Mouse (Mus musculus) forebrain, embryonic 12.5 days (tissue): ENCODE measurements at regions not wholly inside any gene's neighbourhood (a gene's known extent, or its start where the extent isn't known, plus 50 kb on each side); places are given as distances from the start of the nearest gene placed in this dataset.
"Not testable (repeated sequence)": the region's sequence is repeated elsewhere in the genome, so short reads cannot be mapped to it uniquely, and the experiment has no call there.

Experiments
- ATAC-seq: fragments of 200-750 bp; cut with Nextera tagmentation; 2 replicates; pipeline ENCODE4 v1.8.0; 2017; ENCODE audit warnings: moderate TSS enrichment; ENCODE audit not compliant: low FRiP score
- H3K27ac ChIP-seq: fragments of 300-500 bp; sonication (generic); 2 replicates; pipeline ENCODE4 v1.5.1; 2016; ENCODE audit warnings: mild to moderate bottlenecking
- H3K27me3 ChIP-seq: fragments of 300-500 bp; sonication (generic); 2 replicates; pipeline ENCODE4 v1.6.1; 2016; ENCODE audit warnings: mild to moderate bottlenecking
- H3K36me3 ChIP-seq: fragments of 300-500 bp; sonication (generic); replicated peaks from 2 replicates; pipeline ENCODE4 v1.6.1; 2016; ENCODE audit warnings: mild to moderate bottlenecking
- H3K4me1 ChIP-seq: fragments of 300-500 bp; sonication (generic); 2 replicates; pipeline ENCODE4 v1.6.1; 2016
- H3K4me2 ChIP-seq: fragments of 300-500 bp; sonication (generic); 2 replicates; pipeline ENCODE4 v1.6.1; 2016; ENCODE audit warnings: mild to moderate bottlenecking, moderate library complexity
- H3K4me3 ChIP-seq: fragments of 300-500 bp; sonication (generic); replicated peaks from 2 replicates; pipeline ENCODE4 v1.5.1; 2016; ENCODE audit warnings: mild to moderate bottlenecking
- H3K9ac ChIP-seq: fragments of 300-500 bp; sonication (generic); 2 replicates; pipeline ENCODE4 v1.6.1; 2016; ENCODE audit warnings: mild to moderate bottlenecking
- H3K9me3 ChIP-seq: fragments of 300-500 bp; sonication (generic); 2 replicates; pipeline ENCODE4 v1.6.1; 2016
- WGBS: fragments of 180-500 bp; shearing (Covaris S2); methylation state at CpG from one replicate; pipeline ENCODE4 v1.1.7; 2016; 5-methylcytosine and 5-hydroxymethylcytosine counted together

DNA sequence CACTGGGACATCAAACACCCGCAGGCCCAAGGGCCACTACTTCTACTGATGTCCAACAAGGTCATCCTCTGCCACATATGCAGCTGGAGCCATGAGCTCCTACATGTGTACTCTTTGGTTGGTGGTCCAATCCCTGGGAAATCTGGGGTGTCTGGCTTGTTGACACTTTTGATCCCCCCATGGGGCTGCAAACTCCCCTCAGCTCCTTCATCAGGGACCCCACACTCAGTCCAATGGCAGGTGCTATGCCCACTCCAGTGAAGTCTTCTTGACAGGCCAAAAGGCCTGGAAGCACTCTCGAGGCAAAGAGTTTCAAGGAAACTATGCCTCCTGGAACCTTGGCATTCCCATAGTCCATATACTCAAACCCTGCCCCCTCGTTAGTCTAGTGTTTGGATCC is 570.8 kb upstream of the Smc2 start:
- no peaks in the 10 kb centered on the region for H3K4me1 ChIP-seq
- WGBS = 71% methylated on average over 3 of the region's 3 CpGs
- no peaks in the 10 kb centered on the region for H3K36me3 ChIP-seq
- H3K27me3 ChIP-seq = no peaks in the 10 kb centered on the region
- no peak overlapping the region for H3K9ac ChIP-seq
- H3K9me3 ChIP-seq = no peaks in the 10 kb centered on the region
- H3K4me2 ChIP-seq = no peak overlapping the region
- H3K27ac ChIP-seq = no peak overlapping the region
- H3K4me3 ChIP-seq = no peak overlapping the region
- no peak for ATAC-seq

DNA sequence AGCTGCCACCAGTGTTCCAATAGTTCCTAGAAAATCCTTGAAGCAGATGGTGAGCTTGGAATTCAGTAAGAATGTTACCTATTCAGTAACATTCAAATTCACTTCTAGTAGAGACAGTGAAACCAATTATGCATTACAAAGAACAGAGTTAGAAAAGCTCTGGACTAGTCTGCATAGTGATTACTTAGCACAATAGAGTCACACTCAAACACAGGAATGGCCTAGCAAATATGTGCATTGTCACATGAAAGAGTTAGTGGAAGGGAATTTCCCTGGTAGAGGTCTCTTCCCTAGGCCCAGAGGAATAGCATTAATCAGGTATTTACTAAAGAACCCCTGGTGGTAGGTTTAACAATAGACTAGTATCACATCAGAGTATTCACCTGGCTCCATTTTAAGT is 570.3 kb upstream of the Smc2 start:
- not testable (repeated sequence) for H3K36me3 ChIP-seq, ATAC-seq, H3K27me3 ChIP-seq, H3K9ac ChIP-seq, H3K27ac ChIP-seq, H3K4me1 ChIP-seq, H3K4me3 ChIP-seq, H3K9me3 ChIP-seq, H3K4me2 ChIP-seq

DNA sequence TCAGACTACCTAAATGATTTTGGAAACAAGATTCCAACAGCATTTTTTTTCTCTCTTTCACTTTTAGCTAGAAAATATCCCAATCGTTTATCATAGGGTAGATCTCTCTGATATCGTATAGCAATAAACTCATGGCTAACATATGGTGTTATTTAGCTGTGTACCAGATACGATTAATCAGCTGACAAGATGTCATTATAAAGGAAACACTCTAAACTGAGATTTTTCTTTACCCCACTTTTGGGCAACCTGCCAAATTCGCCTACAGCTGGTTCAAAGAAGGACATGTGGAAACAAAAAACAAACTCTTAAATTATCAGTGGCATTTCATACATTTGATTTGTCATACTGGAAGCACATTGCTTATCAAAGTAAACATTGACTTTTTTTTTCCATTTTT is 553.6 kb upstream of the Smc2 start:
- no peak for ATAC-seq
- 85% methylated on average over 4 of the region's 4 CpGs for whole genome bisulfite sequencing
- H3K4me3 ChIP-seq = no peak overlapping the region
- no peaks in the 10 kb centered on the region for H3K36me3 ChIP-seq
- no peak overlapping the region for H3K9ac ChIP-seq
- H3K27me3 ChIP-seq = no peaks in the 10 kb centered on the region
- H3K9me3 ChIP-seq = no peaks in the 10 kb centered on the region
- H3K4me1 ChIP-seq = no peaks in the 10 kb centered on the region
- no peak overlapping the region for H3K4me2 ChIP-seq
- no peak overlapping the region for H3K27ac ChIP-seq

DNA sequence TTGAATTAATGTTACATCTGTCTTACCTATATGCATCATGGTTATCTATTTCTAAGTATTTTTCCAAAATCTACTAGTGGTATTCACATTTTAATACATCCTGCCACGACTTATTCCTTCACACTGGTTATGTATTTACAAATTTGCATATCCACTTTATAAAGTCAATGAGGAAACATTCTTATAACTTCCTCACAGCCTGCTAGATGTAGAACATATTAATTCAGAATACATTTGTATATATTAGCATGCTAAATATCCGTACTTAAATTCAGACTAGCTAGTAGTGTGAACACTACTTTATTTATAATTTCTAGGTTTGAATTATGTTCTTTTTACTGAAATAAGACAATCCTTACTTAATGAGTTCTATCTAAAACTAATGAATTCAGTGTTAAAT is 549.8 kb upstream of the Smc2 start:
- no peak overlapping the region for H3K4me3 ChIP-seq
- no peak overlapping the region for H3K4me2 ChIP-seq
- H3K27me3 ChIP-seq = no peaks in the 10 kb centered on the region
- WGBS = 73% methylated on average over 2 of the region's 2 CpGs
- H3K36me3 ChIP-seq = no peaks in the 10 kb centered on the region
- no peak for ATAC-seq
- no peaks in the 10 kb centered on the region for H3K4me1 ChIP-seq
- H3K9ac ChIP-seq = no peak overlapping the region
- no peak overlapping the region for H3K27ac ChIP-seq
- no peaks in the 10 kb centered on the region for H3K9me3 ChIP-seq

DNA sequence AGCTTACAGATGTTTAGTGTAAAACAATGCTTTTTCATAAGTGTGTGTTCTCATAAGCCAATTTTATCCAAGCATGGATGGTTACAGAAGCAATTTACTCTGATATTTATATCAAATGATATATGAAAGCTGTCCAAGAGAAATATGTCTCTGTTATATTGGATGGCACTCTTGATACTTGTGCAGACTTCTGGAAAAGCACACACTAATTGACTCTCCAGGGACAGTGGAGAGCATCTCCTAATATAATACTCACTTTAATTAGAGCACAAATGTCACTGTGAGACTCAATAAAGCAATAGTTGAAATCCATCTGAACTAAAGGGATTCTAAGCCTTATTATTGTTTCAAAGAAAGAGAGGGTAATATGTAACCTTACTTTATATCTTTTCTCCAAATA is 510.8 kb upstream of the Smc2 start:
- no peak overlapping the region for H3K4me3 ChIP-seq
- no peak overlapping the region for H3K27ac ChIP-seq
- H3K9ac ChIP-seq = no peak overlapping the region
- H3K4me1 ChIP-seq = no peaks in the 10 kb centered on the region
- no peaks in the 10 kb centered on the region for H3K9me3 ChIP-seq
- ATAC-seq = no peak; the same call in 1 of the 2 replicates
- H3K4me2 ChIP-seq = no peak overlapping the region
- H3K36me3 ChIP-seq = no peaks in the 10 kb centered on the region
- no peaks in the 10 kb centered on the region for H3K27me3 ChIP-seq

DNA sequence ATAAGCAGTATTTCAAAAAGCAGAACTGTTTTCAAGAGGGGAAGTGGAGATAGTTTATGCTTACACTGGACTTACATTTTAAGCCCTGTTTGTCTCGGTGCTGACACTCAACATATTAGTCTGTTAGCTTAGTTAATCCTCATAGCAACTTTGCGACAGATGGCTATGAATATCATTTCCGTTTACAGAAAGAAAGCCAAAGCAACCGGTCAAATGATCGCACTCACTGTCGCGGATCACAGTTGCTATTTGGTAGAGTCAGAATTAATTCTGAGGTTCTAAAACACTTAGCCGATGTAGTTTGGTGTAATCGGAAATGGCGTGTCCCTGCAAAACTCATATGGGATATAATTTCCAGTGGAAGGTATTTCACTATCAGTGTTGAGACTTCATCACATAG is 469.3 kb upstream of the Smc2 start:
- H3K4me2 ChIP-seq = no peak overlapping the region
- H3K27ac ChIP-seq = no peak overlapping the region
- 91% methylated on average over 10 of the region's 10 CpGs for WGBS
- H3K36me3 ChIP-seq = no peaks in the 10 kb centered on the region
- ATAC-seq = no peak
- H3K4me3 ChIP-seq = no peak overlapping the region
- H3K4me1 ChIP-seq = no peaks in the 10 kb centered on the region
- no peak overlapping the region for H3K9ac ChIP-seq
- H3K27me3 ChIP-seq = no peaks in the 10 kb centered on the region
- no peaks in the 10 kb centered on the region for H3K9me3 ChIP-seq

DNA sequence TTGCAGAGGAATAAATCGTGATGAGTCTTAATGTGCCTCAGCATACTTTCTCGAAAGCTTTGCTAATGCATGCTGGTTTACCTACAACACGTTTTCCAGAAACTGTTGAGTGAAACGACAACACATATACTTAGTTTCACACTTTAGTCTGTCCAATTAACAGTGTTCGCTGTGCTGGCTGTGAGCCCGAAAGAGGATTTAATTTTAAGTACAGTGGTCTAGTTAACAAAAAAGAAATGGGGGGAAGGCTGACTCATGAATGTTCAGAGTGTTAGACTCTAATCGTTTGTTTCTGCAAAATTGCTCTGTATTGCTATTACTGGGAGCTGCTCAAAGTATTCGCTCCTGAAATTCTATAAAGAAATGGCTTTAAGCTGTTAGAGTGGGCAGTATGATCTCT is 460.1 kb upstream of the Smc2 start:
- H3K4me3 ChIP-seq = no peak overlapping the region
- 70% methylated on average over 8 of the region's 8 CpGs for WGBS

DNA sequence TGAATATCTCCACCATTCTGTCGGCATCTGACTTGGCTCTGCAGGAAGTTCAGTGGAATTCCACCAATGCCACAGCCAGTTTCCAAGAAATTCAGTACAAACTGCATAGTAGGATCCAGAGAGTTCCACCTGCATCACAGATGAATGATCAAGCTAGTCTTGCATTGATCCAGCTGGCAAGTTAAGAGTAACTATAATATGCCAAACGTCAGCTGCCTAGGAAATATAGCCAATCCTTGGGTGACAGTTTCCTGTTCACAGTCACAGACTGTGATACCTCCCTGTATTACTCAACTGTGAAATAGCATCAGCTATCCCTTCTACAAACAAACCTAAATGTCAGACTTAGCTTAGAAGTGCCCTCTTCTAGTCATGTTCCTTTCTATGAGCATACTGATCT is 446.6 kb upstream of the Smc2 start:
- Histone ChIP-seq H3K4me2 (no peak overlapping the region), H3K4me3 (no peak overlapping the region), H3K4me1 (no peaks in the 10 kb centered on the region), H3K36me3 (no peaks in the 10 kb centered on the region), H3K9me3 (no peaks in the 10 kb centered on the region), H3K27me3 (no peaks in the 10 kb centered on the region), H3K27ac (no peak overlapping the region), H3K9ac (no peak overlapping the region)
- 93% methylated on average over 2 of the region's 2 CpGs for WGBS
- no peak for ATAC-seq

More for the DNA sequence above, 460.1 kb upstream of the Smc2 start:
- H3K27me3 ChIP-seq = no peaks in the 10 kb centered on the region
- H3K4me2 ChIP-seq = no peak overlapping the region
- no peaks in the 10 kb centered on the region for H3K4me1 ChIP-seq
- H3K36me3 ChIP-seq = no peaks in the 10 kb centered on the region
- H3K9me3 ChIP-seq = no peaks in the 10 kb centered on the region
- H3K9ac ChIP-seq = no peak overlapping the region
- peak; percentile 36; the same call in 1 of the 2 replicates for ATAC-seq
- H3K27ac ChIP-seq = no peak overlapping the region

DNA sequence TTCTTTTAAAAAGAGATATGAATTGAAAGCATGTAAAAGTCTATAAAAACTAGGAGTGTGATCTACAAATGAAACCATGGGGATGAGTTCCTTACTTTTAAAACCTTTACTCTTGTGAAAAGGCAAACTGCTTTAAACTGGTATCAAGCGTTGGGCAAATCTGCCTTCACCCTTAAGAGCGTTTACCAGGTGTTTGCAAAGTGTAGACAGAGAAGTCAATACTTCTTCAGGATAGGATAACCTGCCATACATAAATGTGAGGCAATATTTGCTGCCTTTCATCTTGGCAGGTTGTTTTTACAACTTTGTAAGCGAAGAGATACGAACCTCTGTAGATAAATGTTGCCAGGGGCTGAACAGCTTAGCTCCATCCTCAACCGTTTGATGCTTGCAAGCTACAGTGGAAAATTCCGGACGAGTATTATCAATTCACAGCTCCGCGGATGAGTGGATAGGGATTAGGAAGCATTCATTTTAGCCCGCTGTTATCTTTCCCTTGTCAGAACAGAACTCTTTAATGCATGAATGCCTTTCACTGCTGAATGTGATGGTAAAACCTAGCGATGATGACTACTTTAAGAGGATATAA is 402.2 kb upstream of the Smc2 start:
- Histone ChIP-seq H3K9ac (no peak overlapping the region), H3K27me3 (no peaks in the 10 kb centered on the region), H3K27ac (no peak overlapping the region), H3K36me3 (no peaks in the 10 kb centered on the region), H3K4me3 (no peak overlapping the region), H3K4me1 (no peaks in the 10 kb centered on the region), H3K4me2 (no peak overlapping the region), H3K9me3 (no peaks in the 10 kb centered on the region)
- 84% methylated on average over 11 of the region's 11 CpGs for WGBS
- no peak for ATAC-seq

DNA sequence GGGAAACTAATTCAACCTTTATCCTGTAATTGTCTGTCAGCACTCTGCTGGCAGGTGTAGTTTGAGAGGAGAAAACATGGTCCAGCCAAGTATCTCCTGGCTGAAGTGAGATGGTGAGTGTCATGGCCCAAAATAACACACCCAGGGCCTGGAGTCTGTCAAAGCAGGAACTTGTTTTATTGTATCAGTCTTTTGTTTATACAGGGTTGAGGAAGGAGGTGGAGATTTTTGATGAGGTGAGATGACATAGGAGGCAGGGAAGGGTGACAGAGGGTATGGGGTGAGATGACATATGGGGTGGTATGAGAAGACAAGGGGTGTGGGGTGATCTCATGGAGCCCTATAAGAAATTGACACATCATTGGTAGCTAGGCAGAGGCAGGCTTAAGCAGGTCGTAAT is 395.6 kb upstream of the Smc2 start:
- ATAC-seq = no peak
- H3K27ac ChIP-seq = no peak overlapping the region
- 74% methylated on average over 1 of the region's 1 CpGs for WGBS
- no peaks in the 10 kb centered on the region for H3K9me3 ChIP-seq
- no peaks in the 10 kb centered on the region for H3K27me3 ChIP-seq
- H3K9ac ChIP-seq = no peak overlapping the region
- no peaks in the 10 kb centered on the region for H3K36me3 ChIP-seq
- no peak overlapping the region for H3K4me3 ChIP-seq
- H3K4me2 ChIP-seq = no peak overlapping the region
- H3K4me1 ChIP-seq = no peaks in the 10 kb centered on the region

DNA sequence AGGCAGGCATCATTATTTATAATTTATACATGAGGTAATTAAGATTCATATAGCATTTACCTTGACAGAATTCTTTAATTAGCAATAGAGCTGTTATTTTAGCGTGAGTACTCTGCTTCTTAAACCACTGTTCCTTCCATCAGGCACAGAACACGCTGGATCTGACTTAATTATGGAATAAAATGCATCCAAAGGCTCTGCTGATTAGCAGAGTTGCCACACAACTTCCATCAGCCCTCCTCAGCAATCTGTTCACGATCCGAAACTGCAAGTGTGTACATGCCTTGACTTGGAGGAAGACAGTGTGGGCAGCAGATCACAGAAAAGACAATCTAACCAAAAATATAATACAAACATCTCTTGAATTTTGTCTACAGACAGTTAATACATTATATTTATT is 388.1 kb upstream of the Smc2 start:
- 71% methylated on average over 4 of the region's 4 CpGs for WGBS
- Histone ChIP-seq H3K27ac (no peak overlapping the region), H3K9me3 (no peaks in the 10 kb centered on the region), H3K4me2 (no peak overlapping the region), H3K27me3 (no peaks in the 10 kb centered on the region), H3K36me3 (no peaks in the 10 kb centered on the region), H3K4me3 (no peak overlapping the region), H3K4me1 (no peaks in the 10 kb centered on the region), H3K9ac (no peak overlapping the region)
- ATAC-seq = no peak

DNA sequence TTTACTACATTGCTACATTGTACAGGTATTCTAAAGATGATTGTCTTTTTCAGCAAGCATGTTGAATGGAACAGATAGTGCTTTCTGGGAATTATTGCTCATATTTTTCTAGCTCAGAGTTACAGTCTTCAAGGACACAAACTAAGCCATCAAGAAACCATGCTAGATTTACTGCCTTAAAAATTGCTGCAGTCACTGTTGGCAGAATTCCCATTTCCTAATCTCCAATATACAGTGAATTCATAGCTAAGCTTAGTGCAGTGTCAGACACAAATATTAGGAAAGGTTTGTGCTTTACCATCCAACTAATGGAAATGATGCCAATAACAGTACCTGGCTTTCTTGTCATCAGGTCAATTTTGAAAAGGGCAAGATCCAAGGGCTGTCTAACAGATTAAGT is 383.0 kb upstream of the Smc2 start:
- no peaks in the 10 kb centered on the region for H3K36me3 ChIP-seq
- no peaks in the 10 kb centered on the region for H3K4me1 ChIP-seq
- no peak overlapping the region for H3K4me2 ChIP-seq
- no peaks in the 10 kb centered on the region for H3K9me3 ChIP-seq
- no peak overlapping the region for H3K9ac ChIP-seq
- H3K4me3 ChIP-seq = no peak overlapping the region
- no peaks in the 10 kb centered on the region for H3K27me3 ChIP-seq
- ATAC-seq = no peak
- H3K27ac ChIP-seq = no peak overlapping the region

DNA sequence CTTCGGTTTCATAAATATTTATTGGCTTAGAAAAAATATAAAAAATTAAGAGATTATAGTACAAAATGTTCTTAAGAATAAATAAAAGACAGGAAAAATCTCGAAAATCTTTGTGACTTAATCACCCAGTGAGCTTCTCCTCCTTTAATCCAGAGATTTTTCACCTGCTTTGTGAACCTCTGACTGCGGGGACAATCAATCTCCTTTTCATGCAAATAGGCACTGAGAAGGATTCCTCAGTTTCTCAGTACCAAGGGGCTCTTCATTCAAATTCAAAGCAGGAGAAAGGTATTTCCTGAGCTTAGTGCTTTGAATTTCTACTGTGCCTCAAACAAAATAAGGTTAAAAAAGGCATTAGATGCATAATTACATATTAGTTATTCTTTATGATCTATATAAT is 379.0 kb upstream of the Smc2 start:
- no peak overlapping the region for H3K27ac ChIP-seq
- no peak for ATAC-seq
- 66% methylated on average over 3 of the region's 3 CpGs for WGBS
- no peak overlapping the region for H3K9ac ChIP-seq
- no peaks in the 10 kb centered on the region for H3K4me1 ChIP-seq
- no peaks in the 10 kb centered on the region for H3K9me3 ChIP-seq
- no peaks in the 10 kb centered on the region for H3K27me3 ChIP-seq
- no peaks in the 10 kb centered on the region for H3K36me3 ChIP-seq
- no peak overlapping the region for H3K4me2 ChIP-seq
- no peak overlapping the region for H3K4me3 ChIP-seq

DNA sequence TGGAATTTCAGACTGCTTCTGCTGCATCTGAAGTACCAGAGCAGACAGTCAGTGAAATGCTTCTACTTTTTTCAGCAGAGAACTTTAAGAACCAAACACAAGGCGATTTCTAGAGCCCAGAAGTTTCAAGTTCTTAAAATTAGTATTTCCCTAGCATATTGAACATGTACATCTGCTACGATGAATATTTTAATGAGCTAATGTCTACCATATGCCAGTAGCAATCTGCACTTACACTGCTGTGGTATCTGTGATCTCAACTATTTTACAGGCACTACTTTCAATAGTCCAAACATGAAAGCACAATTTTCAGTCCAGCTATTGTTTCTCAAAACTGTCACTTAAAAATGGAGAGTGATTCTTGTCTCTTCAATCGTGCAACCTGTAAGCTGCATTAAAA is 339.9 kb upstream of the Smc2 start:
- H3K9ac ChIP-seq = no peak overlapping the region
- H3K4me3 ChIP-seq = no peak overlapping the region
- H3K4me1 ChIP-seq = no peaks in the 10 kb centered on the region
- no peaks in the 10 kb centered on the region for H3K9me3 ChIP-seq
- H3K36me3 ChIP-seq = no peaks in the 10 kb centered on the region
- ATAC-seq = no peak
- no peak overlapping the region for H3K4me2 ChIP-seq
- H3K27ac ChIP-seq = no peak overlapping the region
- 82% methylated on average over 3 of the region's 3 CpGs for WGBS
- H3K27me3 ChIP-seq = no peaks in the 10 kb centered on the region
